Mouse (Mus musculus): Measurements from ENCODE around the gene Itpka.

Gene Itpka

GRCm38 (mm10) chr2:119758101-119758843 is 16.1 kb downstream of the Itpka start:
- peak; percentile 19 for DNase-seq

- no peak for DNase-seq
Observed at GRCm38 (mm10) chr2:119758844-119759835, 17.0 kb downstream of the Itpka start.

- DNase-seq: no peak
Observed at GRCm38 (mm10) chr2:119760251-119760650, 18.1 kb downstream of the Itpka start, which contains the start of gene Ltk. TSS of gene Ltk (minus strand) at chr2:119760431.

GRCm38 (mm10) chr2:119762276-119762675 is 20.1 kb downstream of the Itpka start:
- no peak for DNase-seq

- no peak for DNase-seq
Observed at GRCm38 (mm10) chr2:119763924-119764323, 21.8 kb downstream of the Itpka start.

GRCm38 (mm10) chr2:119767246-119767645 is 25.1 kb downstream of the Itpka start:
- DNase-seq: no peak

GRCm38 (mm10) chr2:119787206-119787883 is 45.2 kb downstream of the Itpka start, which contains the start of gene Rpap1:
TSS of gene Rpap1 (minus strand) at chr2:119787537.
- DNase-seq: peak; percentile 61

GRCm38 (mm10) chr2:119789996-119790395 is 47.9 kb downstream of the Itpka start:
- DNase-seq: no peak

- DNase-seq: no peak
Observed at GRCm38 (mm10) chr2:119797279-119797783, 55.2 kb downstream of the Itpka start, which contains the start of gene Tyro3. TSS of gene Tyro3 (plus strand) at chr2:119797733.

- DNase-seq: peak; percentile 24
Observed at GRCm38 (mm10) chr2:119798246-119798927, 56.2 kb downstream of the Itpka start.

GRCm38 (mm10) chr2:119799181-119799960 is 57.2 kb downstream of the Itpka start:
- DNase-seq: no peak

GRCm38 (mm10) chr2:119799961-119800550 is 57.9 kb downstream of the Itpka start:
- no peak for DNase-seq
